ENCODE assay signal across 8 mouse cellular contexts in genomic region chr14:55643060-55643907, GRCm38 (mm10). TPM values are rescaled to one million over a fixed set of nuclear protein-coding genes. Genes with fewer than 3 reads are reported as not detected.
A peak's percentile ranks its signal among the peaks of the same experiment; 100 is the strongest.
DNase-seq lines count a peak whose midpoint lies in the region; ATAC-seq lines count a peak whose summit lies in the region.

Tm9sf1 (minus strand) TSS chr14:55643806.

- DNase-seq in ZHBTc4 (ENCODE audit: low read depth, low spot score), result peak; percentile 83
- peak; percentile 76 to 79 for DNase-seq in gastrocnemius, adult 8-10 months (ENCODE audit: low spot score in 2 of 2)
- DNase-seq in induced T-regulatory cell, adult 2 months (ENCODE audit: low read depth), result peak; percentile 91
- DNase-seq in left cerebral cortex, adult 9 months (ENCODE audit: low spot score in 2 of 2), result peak; percentile 69 to 82
- peak; percentile 78 for DNase-seq in right cerebral cortex, postnatal 14 days
- peak; percentile 86 to 91 for DNase-seq in urinary bladder, postnatal 36 days (ENCODE audit: low spot score in 2 of 2)

- ATAC-seq in common myeloid progenitor, adult 5-6 weeks (replicated peaks; ENCODE audit: low read depth, poor library complexity, severe bottlenecking), result peak; percentile 75
- ATAC-seq in megakaryocyte progenitor cell, adult 5-6 weeks (replicated peaks; ENCODE audit: poor library complexity), result peak; percentile 78

RNA-seq across cellular contexts. Expression of gene Tm9sf1, which starts in this region (rescaled TPM):
- 42.8 and 66.8 TPM in 2 replicates for total RNA-seq in common myeloid progenitor, adult 5-6 weeks (2017)
- total RNA-seq in gastrocnemius, adult 8-10 months (2022), result 10 to 100 TPM; 15.6 to 18.3 (median 17.1) TPM
- 35.8 and 39.1 TPM in 2 replicates for total RNA-seq in megakaryocyte progenitor cell, adult 5-6 weeks (2015)
- 47.3 and 56.1 TPM in 2 replicates for total RNA-seq in megakaryocyte progenitor cell, adult 5-6 weeks (2017)

Comparison
In these comparisons a context has a peak if more than half of its experiments do, and no peak if none do; other contexts are left out.
1. Peak in every context shown above with its lines: DNase-seq and ATAC-seq.